Mouse (Mus musculus) spleen, adult 2 months (tissue): ENCODE measurements around the gene Frrs1. TPM values are rescaled to one million over a fixed set of nuclear protein-coding genes. Genes with fewer than 3 reads are reported as not detected.
A peak's percentile ranks its signal among the peaks of the same experiment; 100 is the strongest.

ENCODE experiments used
- DNase-seq, 2 experiments: peaks; one replicate each; pipeline versions ENCODE4 v3.0.0 to v3.0.0-alpha.2; 2012 to 2021; ENCODE audit warnings: low spot score in 2 of 2, low read depth in 1 of 2
- H3K27ac ChIP-seq: fragments of 200-500 bp; 2 replicates; pipeline ENCODE4 v1.5.1; 2012; ENCODE audit warnings: low read length, inconsistent platforms; ENCODE audit not compliant: insufficient read depth
- H3K27me3 ChIP-seq: fragments of 200-500 bp; 2 replicates; pipeline ENCODE4 v1.6.1; 2012; ENCODE audit warnings: mild to moderate bottlenecking, moderate library complexity, low read length, inconsistent platforms; ENCODE audit not compliant: control insufficient read depth, insufficient read depth
- H3K36me3 ChIP-seq: fragments of 200-500 bp; 2 replicates; pipeline ENCODE4 v1.6.1; 2012; ENCODE audit warnings: mild to moderate bottlenecking, low read length, inconsistent platforms; ENCODE audit not compliant: control insufficient read depth, insufficient read depth
- H3K4me1 ChIP-seq: fragments of 200-500 bp; 2 replicates; pipeline ENCODE4 v1.6.1; 2011; ENCODE audit warnings: inconsistent platforms; ENCODE audit not compliant: control insufficient read depth, insufficient read depth, insufficient read length
- H3K4me3 ChIP-seq: fragments of 200-500 bp; 2 replicates; pipeline ENCODE4 v1.5.1; 2011; ENCODE audit warnings: mild to moderate bottlenecking, inconsistent platforms; ENCODE audit not compliant: insufficient read depth, insufficient read length; ENCODE audit errors: extremely low read depth
- CTCF ChIP-seq: fragments of 200-500 bp; IDR thresholded peaks from 2 replicates; pipeline ENCODE4 v1.5.1; 2011; ENCODE audit warnings: mild to moderate bottlenecking, inconsistent platforms; ENCODE audit not compliant: insufficient read depth, insufficient read length, insufficient replicate concordance; ENCODE audit errors: extremely low read depth
- POLR2A ChIP-seq: fragments of 200-500 bp; IDR thresholded peaks from 2 replicates; pipeline ENCODE4 v1.6.1; 2011; ENCODE audit warnings: low read depth, low read length, inconsistent platforms
- WGBS: fragments of 180-500 bp; shearing (Covaris S2); methylation state at CpG from one replicate; pipeline ENCODE4 v1.1.7; 2018; 5-methylcytosine and 5-hydroxymethylcytosine counted together
- polyA plus RNA-seq: library from polyadenylated mRNA; depleted of rRNA; stranded (reverse); fragments of >200 nt; gene quantifications from 2 replicates; pipeline ENCODE4 v1.2.3, GENCODE M21; 2012

Frrs1 gene
- polyA plus RNA-seq, 1 experiment, result 11.5 TPM

DNA sequence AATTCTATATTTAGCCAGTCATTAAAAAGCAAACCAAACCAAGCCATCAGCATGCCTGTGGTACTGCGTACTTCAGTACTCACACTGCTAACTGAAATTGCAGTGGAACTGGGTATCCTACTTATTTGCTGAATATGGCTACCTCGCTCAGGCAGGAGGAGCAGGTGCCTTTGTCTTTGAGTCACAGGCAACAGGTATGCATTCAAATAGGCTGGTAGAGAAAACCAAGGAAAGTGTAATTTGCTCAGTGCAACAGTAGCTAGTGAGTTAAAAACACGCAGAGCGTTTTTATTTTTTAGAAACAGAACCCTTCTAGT, 1.9 kb downstream of the Frrs1 start:
- no peaks in the 10 kb centered on the region for H3K4me1 ChIP-seq
- H3K36me3 ChIP-seq, result no peaks in the 10 kb centered on the region
- no peak for DNase-seq
- no peaks in the 10 kb centered on the region for H3K27me3 ChIP-seq
- WGBS, result 2% methylated on average over 4 of the region's 4 CpGs
- no peak overlapping the region for H3K27ac ChIP-seq
- TF ChIP-seq POLR2A (no peak), CTCF (no peak)
- H3K4me3 ChIP-seq, result peak overlapping the region; percentile 96; the same call in 1 of the 2 replicates

DNA sequence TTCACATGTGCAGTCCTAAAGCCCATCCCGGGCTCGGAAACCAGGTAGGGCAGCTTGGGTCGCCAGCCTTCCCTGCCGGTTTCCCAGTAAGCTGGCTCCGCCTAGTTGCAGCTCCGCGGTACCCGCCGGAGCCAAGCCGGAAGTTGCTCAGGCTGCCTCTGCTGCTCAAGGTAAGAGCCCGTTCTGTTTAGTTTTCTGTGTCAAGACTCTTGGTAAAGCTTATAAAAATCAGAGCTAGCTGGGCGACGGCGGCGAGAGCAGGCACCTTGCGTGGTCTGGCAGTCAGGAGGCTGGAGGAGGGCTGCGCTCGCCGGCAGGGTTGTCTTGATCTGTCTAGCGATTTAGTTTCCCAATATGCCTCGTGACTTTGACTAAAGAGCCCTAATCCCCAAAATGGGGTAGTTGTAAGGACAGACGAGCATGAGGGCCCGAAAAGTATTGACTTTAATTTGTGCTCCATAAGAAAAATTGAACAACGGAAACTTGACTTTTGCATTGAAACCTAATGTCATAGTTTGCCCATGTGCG, 2.3 kb downstream of the Frrs1 start:
- no peak for TF ChIP-seq CTCF
- no peak; the same call in 1 of the 2 replicates for TF ChIP-seq POLR2A
- DNase-seq, result peak; percentile 40 to 60
- Histone ChIP-seq H3K36me3 (no peaks in the 10 kb centered on the region), H3K4me1 (no peaks in the 10 kb centered on the region), H3K27me3 (no peaks in the 10 kb centered on the region), H3K27ac (peak overlapping the region; percentile 81), H3K4me3 (peak overlapping the region; percentile 96)
- WGBS, result under 1% methylated on average over 25 of the region's 25 CpGs

DNA sequence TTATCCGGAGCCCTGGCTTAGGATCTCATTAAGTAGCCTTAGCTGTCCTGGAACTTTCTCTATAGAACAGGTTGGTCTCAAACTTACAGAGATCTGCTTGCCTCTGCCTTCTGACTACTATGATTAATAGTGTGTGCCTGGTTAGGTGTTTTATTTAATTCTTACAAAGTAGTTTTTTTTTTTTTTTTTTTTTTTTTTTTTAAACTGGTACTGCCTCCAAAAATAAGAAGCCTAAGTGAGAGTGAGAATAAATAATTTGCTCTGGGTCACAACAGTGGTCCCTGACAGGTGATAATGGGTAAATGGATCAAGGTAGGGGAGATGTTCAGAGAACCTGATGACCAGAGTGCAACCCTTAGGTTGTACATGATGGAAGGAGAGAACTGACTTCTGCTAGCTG, 3.4 kb downstream of the Frrs1 start:
- no peaks in the 10 kb centered on the region for H3K27me3 ChIP-seq
- no peak overlapping the region for H3K27ac ChIP-seq
- no peaks in the 10 kb centered on the region for H3K36me3 ChIP-seq
- no peak overlapping the region for H3K4me3 ChIP-seq
- WGBS, result 65% methylated on average over 1 of the region's 1 CpGs
- TF ChIP-seq POLR2A (no peak), CTCF (no peak)
- no peaks in the 10 kb centered on the region for H3K4me1 ChIP-seq
- no peak for DNase-seq

DNA sequence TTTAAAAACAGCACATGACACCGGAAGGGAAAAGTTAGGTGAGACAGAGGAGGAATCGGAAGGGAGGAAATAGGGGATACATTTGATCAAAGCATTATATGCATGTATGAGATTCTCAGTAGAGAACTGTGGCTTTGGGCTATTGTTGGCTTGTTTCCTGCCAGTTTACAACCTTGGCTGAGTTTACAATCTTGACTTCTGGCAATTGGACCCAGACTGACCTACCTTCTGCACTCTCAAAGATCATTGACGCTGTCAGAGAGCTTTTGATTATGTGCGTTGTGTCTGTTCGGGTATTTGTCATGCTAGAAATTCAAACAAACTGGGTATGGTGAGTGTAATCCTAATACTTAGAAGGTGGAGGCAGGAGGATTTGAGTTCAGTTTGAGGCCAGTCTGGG, 5.2 kb downstream of the Frrs1 start:
- 93% methylated on average over 5 of the region's 5 CpGs for WGBS
- DNase-seq, result no peak

DNA sequence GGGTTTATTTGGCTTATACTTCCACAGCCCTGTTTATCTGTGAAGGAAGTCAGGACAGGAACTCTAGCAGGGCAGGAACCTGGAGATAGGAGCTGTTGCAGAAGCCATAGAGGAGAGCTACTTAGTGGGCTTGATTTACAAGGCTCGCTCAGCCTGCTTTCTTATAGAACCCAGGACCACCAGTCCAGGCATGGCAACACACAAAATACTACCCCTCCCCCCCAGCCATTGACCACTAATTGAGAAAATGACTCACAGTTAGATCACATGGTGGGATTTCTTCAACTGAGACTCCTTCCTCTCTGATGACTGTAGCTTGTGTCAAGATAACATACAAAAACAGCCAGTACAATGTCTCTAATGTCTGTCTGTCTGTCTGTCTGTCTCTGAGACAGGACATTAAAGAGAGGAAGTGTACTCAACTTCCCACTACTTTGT, 6.0 kb downstream of the Frrs1 start:
- no peaks in the 10 kb centered on the region for H3K36me3 ChIP-seq
- H3K27me3 ChIP-seq, result no peaks in the 10 kb centered on the region
- no peak overlapping the region for H3K4me3 ChIP-seq
- H3K27ac ChIP-seq, result no peak overlapping the region
- WGBS, result 62% methylated on average over 1 of the region's 1 CpGs
- no peak for TF ChIP-seq POLR2A
- TF ChIP-seq CTCF, result no peak
- DNase-seq, result no peak
- H3K4me1 ChIP-seq, result no peaks in the 10 kb centered on the region

More for the DNA sequence above, 5.2 kb downstream of the Frrs1 start:
- Histone ChIP-seq H3K36me3 (no peaks in the 10 kb centered on the region), H3K27ac (no peak overlapping the region), H3K4me3 (no peak overlapping the region), H3K27me3 (no peaks in the 10 kb centered on the region), H3K4me1 (no peaks in the 10 kb centered on the region)
- no peak for TF ChIP-seq CTCF
- TF ChIP-seq POLR2A, result no peak

DNA sequence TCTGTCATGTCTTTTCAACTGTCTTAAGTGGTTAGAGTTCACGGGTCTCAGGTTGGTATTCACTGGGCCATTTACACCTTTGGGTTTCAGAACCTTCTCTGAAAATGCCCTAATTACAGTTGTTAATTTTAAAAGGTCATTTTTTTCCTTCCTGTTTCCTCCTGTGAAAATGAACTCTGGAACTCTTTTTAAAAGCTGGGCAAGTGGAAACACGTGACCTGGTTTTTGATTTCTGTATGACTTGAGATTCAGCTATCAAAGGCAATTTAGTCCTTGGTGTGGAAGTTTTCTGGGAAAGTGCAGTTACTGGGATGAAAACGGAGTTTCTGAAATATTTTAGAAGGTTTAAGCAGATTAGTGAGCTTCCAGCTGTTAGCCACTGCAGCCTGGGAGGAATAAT, 11.1 kb downstream of the Frrs1 start:
- H3K4me1 ChIP-seq, result no peaks in the 10 kb centered on the region
- no peak overlapping the region for H3K4me3 ChIP-seq
- no peaks in the 10 kb centered on the region; the same call in 1 of the 2 replicates for H3K36me3 ChIP-seq
- 88% methylated on average over 3 of the region's 3 CpGs for WGBS
- H3K27ac ChIP-seq, result no peak overlapping the region
- DNase-seq, result no peak
- no peaks in the 10 kb centered on the region for H3K27me3 ChIP-seq
- TF ChIP-seq CTCF, result no peak
- no peak for TF ChIP-seq POLR2A

DNA sequence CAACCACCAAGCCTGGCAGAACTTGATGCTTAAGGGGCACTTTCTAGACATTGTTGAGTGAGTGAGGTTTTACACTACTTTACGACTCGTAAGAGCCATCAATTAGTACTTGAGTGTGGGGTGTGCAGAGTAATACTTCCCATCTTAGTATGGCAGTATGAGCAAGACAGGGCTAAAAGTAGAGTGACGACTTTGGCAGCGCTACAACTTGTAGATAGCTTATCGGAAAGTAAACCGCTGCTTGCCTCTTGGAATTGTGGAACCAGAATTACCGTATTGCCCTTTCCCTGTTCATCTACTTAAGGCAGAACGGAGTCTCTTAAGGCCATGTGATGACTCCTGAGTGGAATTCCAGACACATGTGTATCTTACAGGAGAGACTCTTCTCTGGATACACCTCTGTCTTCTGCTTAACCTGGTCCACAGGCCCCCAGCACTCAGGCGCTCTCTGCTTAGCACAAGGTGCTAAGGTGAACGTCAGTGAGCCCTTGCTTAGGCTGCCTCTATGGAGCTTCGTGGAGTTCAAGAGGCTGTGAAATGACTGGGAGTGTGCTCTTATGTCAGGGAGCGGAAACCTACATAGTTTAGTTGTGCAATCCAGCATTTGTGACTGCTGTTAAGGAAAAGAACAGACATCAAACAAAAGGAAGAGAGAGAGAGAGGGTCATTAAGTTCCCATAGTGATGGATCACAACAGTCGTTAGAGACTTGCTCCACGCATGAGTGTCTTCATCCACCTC, 23.1 kb downstream of the Frrs1 start:
- WGBS, result 94% methylated on average over 14 of the region's 14 CpGs
- no peak for DNase-seq
- Histone ChIP-seq H3K27me3 (no peaks in the 10 kb centered on the region), H3K4me1 (no peaks in the 10 kb centered on the region), H3K27ac (no peak overlapping the region), H3K36me3 (peaks cover 2% of the 10 kb centered on the region), H3K4me3 (no peak overlapping the region)
- no peak for TF ChIP-seq POLR2A
- no peak for TF ChIP-seq CTCF
